Mouse (Mus musculus) cerebellum, postnatal 4 days (tissue): ENCODE measurements around the gene Shbg.
"Not testable (repeated sequence)": the region's sequence is repeated elsewhere in the genome, so short reads cannot be mapped to it uniquely, and the experiment has no call there.

Experiments used
- DNase-seq, 2 experiments: peaks; one replicate each; pipeline ENCODE4 v3.0.0; 2022; ENCODE audit warnings: low spot score in 2 of 2, mixed read lengths in 1 of 2

The Shbg gene

GRCm38 (mm10) chr11:69632284-69633089 lies 14.8 kb upstream of the Shbg start, which contains the start of gene Fxr2:
TSS of gene Fxr2 (plus strand) at chr11:69632990.
- DNase-seq: peak; percentile 100

DNA sequence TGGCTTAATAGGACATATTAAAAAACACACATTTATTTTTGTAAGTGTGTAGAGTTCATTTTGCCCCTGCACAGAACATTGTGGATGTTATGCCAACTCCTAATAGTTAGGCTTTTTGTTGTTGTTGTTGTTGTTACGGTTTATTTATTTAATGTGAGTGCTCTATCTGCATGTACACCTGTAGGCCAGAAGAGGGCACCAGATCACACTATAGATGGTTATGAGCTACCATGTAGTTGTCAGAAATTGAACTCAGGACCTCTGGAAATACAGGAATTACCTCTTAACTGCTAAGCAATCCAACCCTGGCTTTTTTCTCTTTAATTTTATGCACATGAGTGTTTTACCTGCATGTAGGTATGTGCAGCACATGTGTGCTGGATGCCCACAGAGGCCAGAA lies 12.1 kb upstream of the Shbg start:
- no peak for DNase-seq

- DNase-seq: peak; percentile 45 to 80
Observed at GRCm38 (mm10) chr11:69628286-69628685, 10.6 kb upstream of the Shbg start.

DNA sequence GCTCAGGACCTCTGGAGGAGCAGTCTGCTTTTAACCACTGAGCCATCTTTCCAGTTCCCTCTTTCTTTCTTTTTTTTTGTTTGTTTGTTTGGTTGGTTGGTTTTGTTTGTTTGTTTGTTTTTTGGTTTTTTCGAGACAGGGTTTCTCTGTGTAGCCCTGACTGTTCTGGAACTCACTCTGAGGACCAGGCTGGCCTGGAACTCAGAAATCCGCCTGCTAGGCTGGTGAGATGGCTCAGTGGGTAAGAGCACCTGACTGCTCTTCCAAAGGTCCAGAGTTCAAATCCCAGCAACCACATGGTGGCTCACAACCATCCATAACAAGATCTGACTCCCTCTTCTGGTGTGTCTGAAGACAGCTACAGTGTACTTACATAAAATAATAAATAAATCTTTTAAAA lies 6.6 kb upstream of the Shbg start:
- DNase-seq: not testable (repeated sequence)

DNA sequence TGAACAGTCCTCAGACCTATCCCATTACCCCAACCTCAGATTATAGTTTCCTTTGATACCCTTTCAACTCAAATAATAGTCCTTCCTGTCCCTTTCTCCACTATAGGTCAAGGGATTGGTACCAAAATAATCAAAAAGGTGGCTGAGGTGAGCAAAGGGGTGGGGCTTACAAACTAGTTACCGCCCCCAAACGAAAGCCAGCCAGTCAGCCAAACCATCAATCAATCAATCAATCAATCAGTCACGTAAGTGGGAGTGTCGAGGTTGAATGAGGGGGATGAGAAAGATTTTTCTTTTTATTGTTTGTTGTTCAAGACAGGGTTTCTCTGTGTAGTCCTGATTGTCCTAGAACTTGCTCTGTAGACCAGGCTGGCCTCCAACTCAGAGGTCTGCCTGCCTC lies 5.3 kb upstream of the Shbg start:
- no peak for DNase-seq

DNA sequence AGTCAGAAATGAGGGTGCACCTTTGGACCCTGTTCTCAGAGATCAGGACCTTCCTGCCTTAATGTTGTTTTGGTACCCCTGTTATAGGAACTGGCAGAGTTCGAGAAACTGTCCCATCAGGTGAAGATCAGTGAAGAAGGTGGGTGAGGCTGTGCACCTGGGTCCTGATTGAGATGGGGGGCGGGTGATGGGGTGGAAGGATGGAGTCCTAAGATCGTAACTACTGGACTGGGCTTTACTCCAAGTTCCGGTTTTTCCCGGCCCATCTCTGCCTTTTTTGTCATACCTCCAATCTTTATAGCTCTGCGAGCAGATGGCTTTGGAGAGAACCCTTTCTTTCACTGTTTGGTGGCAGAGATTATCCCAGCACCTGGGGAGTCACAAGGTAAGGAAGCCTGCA lies 4.7 kb upstream of the Shbg start:
- DNase-seq: no peak

GRCm38 (mm10) chr11:69621571-69622268 lies 4.0 kb upstream of the Shbg start, which contains the start of gene Sat2:
TSS of gene Sat2 (plus strand) at chr11:69622024.
- peak; percentile 42 to 77 for DNase-seq

- DNase-seq: no peak
Observed at GRCm38 (mm10) chr11:69620394-69621081, 2.8 kb upstream of the Shbg start.

- no peak for DNase-seq
Observed at GRCm38 (mm10) chr11:69616781-69617180, 924 bp downstream of the Shbg start.

DNA sequence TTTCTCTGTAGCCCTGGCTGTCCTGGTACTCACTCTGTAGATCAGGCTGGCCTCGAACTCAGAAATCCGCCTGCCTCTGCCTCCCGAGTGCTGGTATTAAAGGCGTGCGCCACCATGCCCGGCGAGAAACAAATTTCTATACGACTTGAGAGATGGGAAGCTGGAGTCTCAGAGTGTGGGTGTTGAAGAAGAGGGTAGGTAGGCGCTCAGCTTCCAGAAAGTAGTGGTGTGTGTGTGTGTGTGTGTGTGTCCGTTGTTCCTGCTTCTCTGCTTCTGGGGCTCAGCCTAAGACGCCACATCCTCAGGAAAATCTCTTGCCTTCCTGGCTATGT lies 3.5 kb downstream of the Shbg start:
- DNase-seq: not testable (repeated sequence)

DNA sequence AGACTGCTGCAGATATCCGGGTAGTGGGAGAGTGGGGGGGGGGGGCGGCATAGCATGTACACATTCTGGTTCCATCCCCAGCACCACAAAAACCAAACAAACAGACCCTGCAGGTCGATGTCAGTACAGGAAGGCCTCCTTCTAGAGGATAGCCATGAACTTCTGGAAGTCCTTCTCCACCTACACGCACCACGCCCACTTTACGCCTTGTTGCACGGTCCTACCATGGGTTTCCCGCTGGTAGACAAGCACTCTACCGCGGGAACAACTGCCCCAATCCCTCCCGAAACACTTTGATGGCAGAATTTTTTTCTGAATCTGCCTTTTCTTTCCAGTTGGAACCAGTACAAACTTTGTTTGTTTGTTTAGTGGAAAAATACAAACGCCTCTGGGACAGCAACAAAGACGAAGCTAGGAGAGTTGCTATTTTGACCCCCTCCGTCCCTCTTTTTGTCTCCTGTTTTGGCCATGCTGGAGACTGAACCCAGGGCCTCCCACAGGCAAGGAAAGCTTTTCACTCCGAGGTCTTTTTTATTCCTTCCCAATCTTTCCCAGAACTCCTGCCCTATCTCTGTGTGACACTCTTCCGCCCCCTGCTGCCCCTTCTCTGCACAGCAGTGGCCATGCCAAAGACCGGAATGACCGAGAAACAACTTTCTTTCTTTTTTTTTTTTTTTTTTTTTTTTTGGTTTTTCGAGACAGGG lies 4.0 kb downstream of the Shbg start:
- DNase-seq: peak; percentile 69 to 87

- no peak for DNase-seq
Observed at GRCm38 (mm10) chr11:69610899-69611298, 6.8 kb downstream of the Shbg start.

GRCm38 (mm10) chr11:69609416-69609815 lies 8.3 kb downstream of the Shbg start:
- DNase-seq: no peak

DNA sequence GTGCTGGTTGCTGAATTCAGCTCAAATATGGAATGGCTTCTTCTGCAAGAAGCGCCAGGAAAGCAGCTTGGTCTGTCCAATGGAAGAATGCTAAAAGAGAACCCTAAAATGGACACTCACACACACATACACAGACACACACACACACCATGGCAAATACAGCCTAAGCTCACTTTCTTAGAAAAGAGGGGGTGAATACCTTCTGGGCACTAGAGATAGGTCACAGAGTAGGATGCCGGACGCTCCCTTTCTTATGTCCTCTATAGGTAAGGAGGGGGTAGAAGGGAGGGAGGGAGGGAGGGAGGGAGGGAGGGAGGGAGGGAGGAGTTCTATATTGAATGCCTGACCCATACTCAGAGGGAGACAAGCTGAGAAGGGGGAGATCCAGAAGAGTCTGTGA lies 9.2 kb downstream of the Shbg start:
- no peak for DNase-seq

DNA sequence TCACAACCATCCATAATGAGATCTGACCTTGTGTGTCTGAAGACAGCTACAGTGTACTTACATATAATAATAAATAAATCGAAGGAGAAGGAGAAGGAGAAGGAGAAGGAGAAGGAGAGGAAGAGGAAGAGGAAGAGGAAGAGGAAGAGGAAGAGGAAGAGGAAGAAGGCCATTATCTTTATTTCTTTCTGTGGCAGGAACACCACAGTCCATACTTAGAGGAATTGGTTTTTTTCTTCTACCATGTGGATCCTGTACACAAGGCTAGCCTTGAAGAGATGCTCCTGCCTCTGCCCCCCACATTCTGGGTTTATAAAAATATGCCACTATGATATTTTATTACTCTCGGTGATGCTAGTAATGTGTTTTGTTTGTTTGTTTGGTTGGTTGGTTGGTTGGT lies 10.9 kb downstream of the Shbg start:
- no peak for DNase-seq

GRCm38 (mm10) chr11:69606491-69606795 lies 11.3 kb downstream of the Shbg start:
- no peak for DNase-seq

DNA sequence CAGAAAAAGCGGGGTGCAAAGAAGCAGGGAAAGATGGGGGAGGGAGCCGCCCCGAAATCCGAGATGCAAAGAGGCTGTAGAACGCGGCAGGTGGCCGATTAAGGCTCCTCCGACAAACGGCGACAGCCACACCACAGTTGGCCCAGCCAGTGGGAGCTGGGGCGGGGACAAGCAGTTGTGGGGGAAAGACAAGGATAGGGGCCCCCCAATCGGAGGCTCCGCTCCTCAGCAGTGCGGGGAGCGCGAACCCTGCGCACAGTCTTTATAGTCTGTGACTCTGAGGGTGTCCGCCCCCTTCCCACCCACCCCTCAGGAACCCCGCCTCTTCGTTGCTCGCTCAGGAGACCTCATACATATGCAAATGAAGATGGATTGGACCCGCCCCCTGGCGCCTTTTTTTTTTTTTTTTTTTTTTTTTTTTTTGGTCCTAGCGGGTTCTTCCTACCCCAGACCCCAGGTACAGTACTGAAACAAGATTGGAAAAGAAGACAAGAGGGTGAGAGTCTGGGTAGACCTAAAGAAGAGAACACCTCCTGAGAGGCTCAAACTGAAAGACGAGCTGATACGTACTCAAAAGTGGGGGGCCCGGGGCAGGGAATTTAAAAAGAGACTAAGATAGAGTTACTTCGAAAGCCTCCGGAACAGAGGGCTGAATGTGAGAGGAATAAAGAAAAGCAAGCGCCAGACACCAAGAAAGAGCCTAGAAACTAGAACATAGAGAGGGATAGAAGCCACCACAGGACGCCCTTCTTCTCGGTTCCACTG lies 11.8 kb downstream of the Shbg start, which contains the start of gene Atp1b2:
TSS of gene Atp1b2 (minus strand) at position 217 of the 765 bp plus-strand sequence.
- peak; percentile 76 to 81 for DNase-seq

- DNase-seq: peak in 1 of 2 experiments; percentile 57
Observed at GRCm38 (mm10) chr11:69604795-69605664, 12.7 kb downstream of the Shbg start.

DNA sequence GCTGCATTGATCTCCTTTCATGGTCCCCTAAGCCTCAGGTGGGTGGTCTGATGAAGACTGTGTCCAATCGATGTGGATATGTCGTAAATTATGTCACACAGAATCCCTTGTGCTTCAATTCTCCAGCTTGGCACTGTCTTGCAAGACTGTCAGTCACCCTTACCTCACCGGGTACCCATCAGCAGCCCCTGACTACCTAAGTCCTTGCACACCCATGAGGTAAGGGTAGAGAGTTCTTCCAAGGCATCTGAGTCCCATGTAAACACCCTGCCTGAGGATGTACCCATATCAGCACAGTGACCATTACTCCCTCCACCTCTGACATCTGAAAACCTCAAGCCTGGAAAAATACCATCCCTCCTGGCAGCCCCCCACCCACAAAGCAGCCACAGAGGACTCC lies 13.4 kb downstream of the Shbg start:
- DNase-seq: no peak

DNA sequence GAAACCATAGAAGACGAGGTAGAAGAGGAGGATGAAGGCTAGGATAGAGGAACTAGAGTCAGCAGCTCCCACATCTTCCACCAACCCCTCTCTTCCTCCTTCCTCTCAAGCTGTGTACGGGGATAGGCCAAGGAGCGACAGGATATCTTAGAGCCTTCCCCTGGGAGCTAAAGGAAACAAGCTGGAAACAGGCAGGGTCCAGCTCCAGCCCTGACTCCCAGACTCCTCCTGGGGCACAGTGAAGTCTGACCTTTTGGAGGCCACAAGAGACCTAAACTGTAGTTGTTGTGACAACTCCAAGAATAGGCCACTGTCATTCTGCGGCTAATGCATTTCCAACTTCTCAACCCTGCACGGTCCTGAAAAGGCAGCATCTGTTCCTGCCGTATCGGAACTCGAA lies 14.2 kb downstream of the Shbg start:
- DNase-seq: no peak
